Mouse (Mus musculus): ENCODE measurements around the gene Cabp4.
A peak's percentile ranks its signal among the peaks of the same experiment; 100 is the strongest.
"Not testable (repeated sequence)": the region's sequence is repeated elsewhere in the genome, so short reads cannot be mapped to it uniquely, and the experiment has no call there.

The Cabp4 gene

DNA sequence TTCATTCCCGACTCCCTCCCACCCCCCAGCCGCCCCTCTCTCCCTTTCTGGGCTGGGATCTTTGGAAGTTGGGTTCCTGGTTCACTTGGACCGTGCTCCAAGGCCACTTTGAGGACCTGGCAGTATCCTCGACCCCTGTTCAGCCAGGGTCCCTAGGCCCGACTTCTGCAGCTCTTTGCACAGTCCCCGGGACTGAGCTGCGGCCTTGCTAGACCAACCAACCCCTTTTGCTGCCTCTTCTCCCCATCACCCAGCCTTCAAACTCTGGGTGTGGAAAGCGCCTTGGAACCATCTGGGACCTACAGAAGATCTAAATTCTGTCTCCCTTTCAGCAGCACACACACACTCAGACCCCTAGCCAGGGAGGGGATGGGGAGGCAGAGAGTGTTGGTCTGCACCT is 5.0 kb upstream of the Cabp4 start:
- ATAC-seq (ENCODE audit: insufficient number of reproducible peaks, low FRiP score, low TSS enrichment) = no peak

DNA sequence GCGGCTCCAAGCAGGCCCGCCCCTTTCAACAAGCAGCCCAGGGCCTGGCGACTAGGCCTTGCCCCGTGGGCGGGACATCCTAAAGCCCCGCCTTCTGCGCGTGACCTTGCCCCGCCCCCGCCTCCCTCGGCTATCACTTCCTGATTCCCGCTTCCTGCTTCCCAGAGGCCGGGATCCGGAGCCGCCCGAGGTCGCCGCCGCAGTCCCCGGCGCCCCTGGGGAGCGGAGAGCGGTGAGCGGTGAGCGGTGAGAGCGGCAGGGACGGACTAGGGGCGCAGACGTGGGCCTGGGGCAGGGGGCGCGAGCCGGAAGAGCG is 4.6 kb upstream of the Cabp4 start, which contains the start of gene Coro1b:
Gene Coro1b, plus strand, starts transcription at position 129 of the 316 bp plus-strand sequence.
- ATAC-seq (ENCODE audit: insufficient number of reproducible peaks, low FRiP score, low TSS enrichment) = peak; percentile 66

- no peak for ATAC-seq (ENCODE audit: insufficient number of reproducible peaks, low FRiP score, low TSS enrichment)
Measured at GRCm38 (mm10) chr19:4147782-4148490, 4.1 kb upstream of the Cabp4 start.

DNA sequence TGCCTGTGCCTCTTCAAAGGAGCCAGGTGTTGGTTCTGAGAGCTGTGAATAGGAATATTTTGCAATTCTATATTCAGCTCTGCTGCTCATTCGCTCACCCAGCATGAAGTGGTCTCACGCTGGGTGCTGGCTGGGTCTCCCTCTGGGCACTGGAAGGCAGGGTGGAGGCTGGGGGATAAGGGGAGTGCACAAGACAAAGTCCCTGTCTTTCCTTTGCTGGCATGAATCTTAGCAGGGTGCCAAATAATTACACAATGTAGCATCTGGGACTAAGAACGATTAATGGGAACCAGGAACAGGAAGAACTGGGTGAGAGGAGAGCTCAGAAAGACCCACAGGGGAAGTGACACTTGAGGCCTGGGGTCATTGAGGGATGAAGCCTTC is 3.2 kb upstream of the Cabp4 start:
- no peak for ATAC-seq (ENCODE audit: insufficient number of reproducible peaks, low FRiP score, low TSS enrichment)

GRCm38 (mm10) chr19:4146366-4147021 is 2.7 kb upstream of the Cabp4 start:
- no peak for ATAC-seq (ENCODE audit: insufficient number of reproducible peaks, low FRiP score, low TSS enrichment)

DNA sequence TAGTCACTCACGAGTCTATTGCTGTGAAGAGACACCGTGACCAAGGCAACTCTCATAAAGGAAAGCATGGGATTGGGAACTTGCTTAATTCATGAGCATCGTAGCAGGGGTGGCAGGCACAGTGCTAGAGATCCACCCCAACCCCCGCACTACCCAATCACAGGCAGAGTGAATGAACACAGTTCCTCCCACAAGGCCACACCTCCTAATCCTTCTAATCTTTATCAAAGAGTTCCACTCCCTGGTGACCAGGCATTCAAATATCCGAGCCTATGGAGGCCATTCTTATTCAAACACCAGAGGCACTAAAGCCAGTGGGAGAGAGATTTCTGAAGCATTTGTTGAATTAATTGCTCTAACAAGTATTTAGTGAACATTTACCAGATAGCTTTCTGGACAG is 2.1 kb upstream of the Cabp4 start:
- ATAC-seq (ENCODE audit: insufficient number of reproducible peaks, low FRiP score, low TSS enrichment) = no peak

GRCm38 (mm10) chr19:4144550-4145498 is 991 bp upstream of the Cabp4 start:
- no peak for ATAC-seq (ENCODE audit: insufficient number of reproducible peaks, low FRiP score, low TSS enrichment)

GRCm38 (mm10) chr19:4142416-4143173 is 1.2 kb downstream of the Cabp4 start:
- ATAC-seq (ENCODE audit: insufficient number of reproducible peaks, low FRiP score, low TSS enrichment) = no peak

DNA sequence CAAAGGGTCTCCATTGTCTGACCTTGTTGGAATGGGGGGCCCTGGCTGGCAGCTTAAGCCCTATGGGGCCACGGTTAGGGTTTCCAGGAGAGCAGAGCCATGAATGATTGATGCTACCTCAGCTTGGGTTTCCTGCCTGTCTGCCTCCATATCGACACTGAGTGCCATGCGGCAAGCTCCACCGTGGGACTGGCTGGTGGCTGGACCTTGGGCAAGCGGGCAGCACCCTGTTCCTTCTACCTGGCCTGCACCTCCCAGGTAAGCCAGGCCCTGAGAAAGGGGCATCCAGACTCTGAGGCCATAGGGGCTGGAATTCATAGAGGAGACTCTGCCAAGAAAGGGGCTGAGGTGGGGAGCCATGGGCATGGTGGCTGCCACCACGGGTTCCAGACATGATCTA is 3.7 kb downstream of the Cabp4 start:
- ATAC-seq (ENCODE audit: insufficient number of reproducible peaks, low FRiP score, low TSS enrichment) = no peak

GRCm38 (mm10) chr19:4139446-4139845 is 4.4 kb downstream of the Cabp4 start, which contains the start of gene Gpr152:
Gpr152 (plus strand) TSS chr19:4139787.
- ATAC-seq (ENCODE audit: insufficient number of reproducible peaks, low FRiP score, low TSS enrichment) = no peak

DNA sequence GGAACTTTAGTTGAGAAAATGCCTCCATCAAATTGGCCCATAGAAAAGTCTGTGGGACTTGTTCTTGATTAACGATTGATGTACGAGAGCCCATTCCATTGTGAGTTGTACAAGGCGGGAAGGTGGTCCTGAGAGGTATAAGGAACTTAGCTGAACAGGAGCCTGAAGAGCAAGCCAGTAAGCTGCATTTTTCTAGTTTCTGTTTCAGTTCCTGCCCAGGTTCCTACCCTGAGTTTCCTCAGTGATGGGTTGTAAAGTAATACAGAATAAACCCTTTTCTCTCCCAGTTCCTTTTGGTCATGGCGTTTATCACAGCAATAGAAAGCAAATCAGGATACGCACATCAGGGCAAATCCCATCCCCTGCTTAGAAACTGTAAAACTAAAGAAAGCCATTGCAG is 5.9 kb downstream of the Cabp4 start:
- no peak for ATAC-seq (ENCODE audit: insufficient number of reproducible peaks, low FRiP score, low TSS enrichment)

GRCm38 (mm10) chr19:4136463-4136862 is 7.4 kb downstream of the Cabp4 start:
- ATAC-seq (ENCODE audit: insufficient number of reproducible peaks, low FRiP score, low TSS enrichment) = no peak

DNA sequence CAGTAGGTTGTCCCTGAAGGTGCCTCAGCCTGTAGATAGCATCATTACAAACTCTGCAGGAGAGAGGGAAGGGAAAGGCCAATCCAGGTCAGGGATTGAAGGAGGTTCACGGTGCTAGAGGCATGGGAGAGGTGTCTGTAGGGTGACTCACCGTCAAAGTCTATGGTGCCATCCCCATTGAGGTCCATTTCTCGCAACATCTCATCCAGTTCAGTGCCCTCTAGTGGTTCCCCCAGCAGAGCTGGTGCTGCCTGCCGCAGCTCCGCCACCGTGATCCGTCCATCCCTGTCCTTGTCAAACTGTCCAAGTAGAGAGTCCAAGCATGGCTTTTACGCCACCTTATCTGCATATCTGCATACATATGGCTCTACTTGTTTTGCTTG is 7.9 kb downstream of the Cabp4 start:
- 0 out of 2 replicates have a peak, but pooled peaks have one; percentile 56 for ATAC-seq (ENCODE audit: insufficient number of reproducible peaks, low FRiP score, low TSS enrichment)

- not testable (repeated sequence) for ATAC-seq (ENCODE audit: insufficient number of reproducible peaks, low FRiP score, low TSS enrichment)
Measured at GRCm38 (mm10) chr19:4135229-4135962, 8.4 kb downstream of the Cabp4 start.

DNA sequence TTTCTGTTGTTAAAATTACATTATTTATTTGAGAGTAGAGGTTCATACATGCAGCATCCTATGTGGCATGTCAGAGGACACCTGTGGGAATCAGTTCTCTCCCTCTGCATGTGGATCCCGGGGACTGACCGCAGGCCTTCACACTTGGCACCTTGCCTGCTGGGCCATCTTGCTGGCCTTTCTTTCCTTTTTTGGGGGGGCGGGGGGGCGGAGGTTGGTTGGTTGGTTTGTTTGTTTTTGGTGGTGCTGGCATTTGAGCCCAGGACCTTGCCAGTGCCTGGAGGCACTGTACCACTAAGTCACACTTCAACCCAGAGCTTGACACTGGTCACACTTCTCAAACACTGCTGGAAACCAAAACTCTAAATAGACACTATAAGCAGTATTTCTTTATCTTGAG is 9.5 kb downstream of the Cabp4 start:
- ATAC-seq (ENCODE audit: insufficient number of reproducible peaks, low FRiP score, low TSS enrichment) = no peak

DNA sequence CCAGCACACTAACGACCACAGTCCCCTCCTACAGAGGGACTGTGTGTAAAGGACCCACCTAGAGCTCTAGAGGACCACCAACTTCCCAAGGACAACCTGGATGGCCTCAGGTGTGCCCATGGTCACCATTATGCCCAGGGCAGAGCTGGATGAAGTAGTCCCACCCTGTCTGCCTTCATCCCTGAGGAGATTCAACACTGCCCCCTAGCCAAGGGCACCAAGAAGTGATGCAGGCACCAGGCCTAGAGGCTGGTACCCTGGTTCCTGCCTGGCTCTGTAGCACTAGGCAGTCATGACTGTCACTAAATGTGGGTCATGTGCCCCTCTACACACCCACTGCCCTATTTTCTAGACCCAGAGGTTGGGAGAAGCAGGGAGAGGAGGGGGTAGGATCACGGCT is 12.1 kb downstream of the Cabp4 start:
- 0 out of 2 replicates have a peak, but pooled peaks have one; percentile 23 for ATAC-seq (ENCODE audit: insufficient number of reproducible peaks, low FRiP score, low TSS enrichment)

- ATAC-seq (ENCODE audit: insufficient number of reproducible peaks, low FRiP score, low TSS enrichment) = no peak
Measured at GRCm38 (mm10) chr19:4131075-4131474, 12.8 kb downstream of the Cabp4 start.

- ATAC-seq (ENCODE audit: insufficient number of reproducible peaks, low FRiP score, low TSS enrichment) = no peak
Measured at GRCm38 (mm10) chr19:4130106-4130505, 13.7 kb downstream of the Cabp4 start.

DNA sequence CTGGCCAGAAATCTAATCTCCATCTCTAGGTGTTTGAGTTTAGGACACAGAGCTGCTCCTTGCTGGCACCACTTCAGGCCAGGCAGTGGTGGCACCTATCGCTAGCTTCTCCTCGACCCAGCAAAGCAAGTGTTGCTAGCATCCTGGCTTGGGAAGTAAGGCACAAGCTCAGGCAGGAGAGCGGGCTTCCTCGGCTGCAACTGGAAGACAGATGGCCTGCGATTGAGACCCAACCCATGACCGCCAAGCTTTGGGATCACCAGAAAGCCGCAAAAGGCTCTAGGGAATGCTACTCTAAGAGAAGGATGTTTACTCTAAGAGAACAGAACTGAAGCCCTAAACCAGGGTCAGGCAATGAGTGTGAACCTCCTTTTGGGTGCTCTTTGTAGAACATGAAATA is 14.4 kb downstream of the Cabp4 start:
- no peak for ATAC-seq (ENCODE audit: insufficient number of reproducible peaks, low FRiP score, low TSS enrichment)
